ENCODE assay signal across 14 mouse cellular contexts in genomic region chr13:69685406-69685818, GRCm38 (mm10). TPM values are rescaled to one million over a fixed set of nuclear protein-coding genes. Genes with fewer than 3 reads are reported as not detected.
DNase-seq lines count a peak whose midpoint lies in the region; ATAC-seq and TF ChIP-seq lines count a peak whose summit lies in the region.
"Had no signal": no experiment of that assay in that cellular context is flagged by ENCODE, and none has a peak within 500 bp of the region (broad histone marks: within the 10 kb centered on the region; RNA-seq: fewer than 3 reads in every experiment).

No protein-coding gene starts in this region.

- H3K4me2 ChIP-seq in forebrain, embryonic 16.5 days (ENCODE audit: low read length): peak overlapping the region; percentile 15
- H3K4me2 ChIP-seq in midbrain, embryonic 11.5 days: no peak overlapping the region
- H3K4me2 ChIP-seq: liver, embryonic 15.5 days had no signal

- no peak for TF ChIP-seq CTCF in kidney, adult 2 months (conservative IDR thresholded peaks at IDR 0.05; ENCODE audit: insufficient read depth, insufficient read length, low read depth, low read length)

- no peak overlapping the region for H3K27ac ChIP-seq in forebrain, embryonic 16.5 days (ENCODE audit: low read length)
- no peak overlapping the region for H3K27ac ChIP-seq in midbrain, embryonic 11.5 days (ENCODE audit: low read depth, low read length)
- H3K27ac ChIP-seq in kidney, adult 2 months (ENCODE audit: insufficient read depth, low read depth, low read length): no peak overlapping the region
- H3K27ac ChIP-seq: heart, adult 2 months; liver, embryonic 15.5 days had no signal

- peak overlapping the region; percentile 50 for H3K4me3 ChIP-seq in megakaryocyte, embryonic 14.5 days (replicated peaks)
- no peak overlapping the region for H3K4me3 ChIP-seq in forebrain, embryonic 16.5 days (replicated peaks; ENCODE audit: low read length)
- no peak overlapping the region for H3K4me3 ChIP-seq in midbrain, embryonic 11.5 days (ENCODE audit: low read depth, low read length)
- no peak overlapping the region for H3K4me3 ChIP-seq in kidney, adult 2 months (ENCODE audit: insufficient read depth, low read depth, low read length)
- H3K4me3 ChIP-seq: heart, adult 2 months; liver, embryonic 15.5 days had no signal

- 11% methylated on average over 5 of the region's 5 CpGs for WGBS in forebrain, embryonic 16.5 days
- WGBS in midbrain, embryonic 11.5 days: 25% methylated on average over 5 of the region's 5 CpGs
- 35% methylated on average over 5 of the region's 5 CpGs for WGBS in kidney, adult 2 months

- intact Hi-C loops in gastrocnemius, postnatal 14 days (cut with DNase I; ENCODE audit: low total_unique reads): no loop called here

- H3K27me3 ChIP-seq in megakaryocyte, embryonic 14.5 days (replicated peaks): peaks cover 4% of the 10 kb centered on the region
- H3K27me3 ChIP-seq in forebrain, embryonic 16.5 days (replicated peaks; ENCODE audit: control insufficient read depth, insufficient read depth, low read length): no peaks in the 10 kb centered on the region
- H3K27me3 ChIP-seq in midbrain, embryonic 11.5 days (ENCODE audit: control insufficient read depth, insufficient read depth, low read length): no peaks in the 10 kb centered on the region
- no peaks in the 10 kb centered on the region for H3K27me3 ChIP-seq in kidney, adult 2 months (replicated peaks; ENCODE audit: control insufficient read depth, insufficient read depth, low read length)
- H3K27me3 ChIP-seq: liver, embryonic 15.5 days; Patski had no signal

- TF ChIP-seq POLR2A in kidney, adult 2 months (IDR thresholded peaks at IDR 0.05; ENCODE audit: low read depth, low read length): no peak

- no peaks in the 10 kb centered on the region for H3K36me3 ChIP-seq in megakaryocyte, embryonic 14.5 days (replicated peaks; ENCODE audit: low read length)
- no peaks in the 10 kb centered on the region for H3K36me3 ChIP-seq in forebrain, embryonic 16.5 days (ENCODE audit: control insufficient read depth, insufficient read depth)
- H3K36me3 ChIP-seq in midbrain, embryonic 11.5 days (ENCODE audit: control insufficient read depth, insufficient read depth, low read length): no peaks in the 10 kb centered on the region
- no peaks in the 10 kb centered on the region for H3K36me3 ChIP-seq in kidney, adult 2 months (ENCODE audit: control insufficient read depth, insufficient read depth, low read length)
- H3K36me3 ChIP-seq: liver, embryonic 15.5 days had no signal

- 0 out of 2 replicates have a peak overlapping the region, but pooled peaks have one; percentile 10 for H3K9ac ChIP-seq in forebrain, embryonic 16.5 days (replicated peaks; ENCODE audit: low read depth, low read length)
- H3K9ac ChIP-seq in midbrain, embryonic 11.5 days (ENCODE audit: low read length): peak overlapping the region; percentile 11; the same call in 1 of the 2 replicates
- H3K9ac ChIP-seq: liver, embryonic 15.5 days had no signal

- no peak for DNase-seq in midbrain, embryonic 11.5 days (ENCODE audit: low spot score, missing footprints)
- peak; percentile 13 for DNase-seq in retina, embryonic 14.5 days (ENCODE audit: low spot score)
- no peak for DNase-seq in kidney, adult 2 months
- DNase-seq in gastrocnemius, postnatal 14 days: no peak
- no peak for DNase-seq in layer of hippocampus, postnatal 25 days (ENCODE audit: extremely low spot score in 1 of 2, low spot score in 1 of 2)
- DNase-seq: adrenal gland, postnatal 10 days; heart, adult 2 months; left cerebral cortex, postnatal 4 days had no signal

- no peak for ATAC-seq in megakaryocyte, adult 5-6 weeks (ENCODE audit: poor library complexity, severe bottlenecking)
- ATAC-seq in forebrain, embryonic 16.5 days: peak; percentile 63
- peak; percentile 63 for ATAC-seq in midbrain, embryonic 11.5 days (ENCODE audit: low FRiP score)
- ATAC-seq: Patski had no signal

- H3K4me1 ChIP-seq in megakaryocyte, embryonic 14.5 days: no peaks in the 10 kb centered on the region
- peaks cover 13% of the 10 kb centered on the region for H3K4me1 ChIP-seq in forebrain, embryonic 16.5 days (replicated peaks; ENCODE audit: control insufficient read depth, insufficient read depth, low read length)
- peaks cover 3% of the 10 kb centered on the region; the same call in 1 of the 2 replicates for H3K4me1 ChIP-seq in midbrain, embryonic 11.5 days (ENCODE audit: control insufficient read depth, insufficient read depth, low read length)
- no peaks in the 10 kb centered on the region for H3K4me1 ChIP-seq in kidney, adult 2 months (ENCODE audit: control insufficient read depth, insufficient read depth, low read length)
- H3K4me1 ChIP-seq: liver, embryonic 15.5 days had no signal

- no peaks in the 10 kb centered on the region for H3K9me3 ChIP-seq in megakaryocyte, embryonic 14.5 days
- H3K9me3 ChIP-seq in forebrain, embryonic 16.5 days (ENCODE audit: control insufficient read depth, low read length): no peaks in the 10 kb centered on the region
- H3K9me3 ChIP-seq in midbrain, embryonic 11.5 days (ENCODE audit: control insufficient read depth, low read length): no peaks in the 10 kb centered on the region
- H3K9me3 ChIP-seq: liver, embryonic 15.5 days had no signal

RNA-seq across cellular contexts. Expression of gene Ube2ql1, which starts 54.3 kb away (rescaled TPM):
- polyA plus RNA-seq in megakaryocyte, embryonic 14.5 days (2012; ENCODE audit: insufficient read depth, low replicate concordance): not detected in 2 replicates
- not detected in 2 replicates for total RNA-seq in megakaryocyte, adult 5-6 weeks (2015)
- not detected in 2 replicates for total RNA-seq in megakaryocyte, adult 5-6 weeks (2017)
- 26.4 and 32.4 TPM in 2 replicates for polyA plus RNA-seq in forebrain, embryonic 16.5 days (2015; fragmentation: Nextera tagmentation; extraction: Ambion mirVana)
- polyA plus RNA-seq in midbrain, embryonic 11.5 days (2014; fragmentation: Nextera tagmentation; extraction: Ambion mirVana): 7.2 TPM in 2 replicates
- polyA plus RNA-seq in kidney, adult 2 months (2012; rRNA removed): 1.2 and 1.8 TPM in 2 replicates
- total RNA-seq in gastrocnemius, postnatal 14 days (2021): under 1 TPM; 0.33 to 0.45 TPM
- total RNA-seq in layer of hippocampus, postnatal 25 days (2021): 100 to 1,000 TPM; 189 to 204 TPM
- total RNA-seq: megakaryocyte-erythroid progenitor cell, adult 5-6 weeks had no signal
